Mouse (Mus musculus) lung, embryonic 15.5 days (tissue): ENCODE measurements around the gene Dlx4. TPM values are rescaled to one million over a fixed set of nuclear protein-coding genes. Genes with fewer than 3 reads are reported as not detected.
A peak's percentile ranks its signal among the peaks of the same experiment; 100 is the strongest.

Experiments used
- ATAC-seq: fragments of 200-750 bp; cut with Nextera tagmentation; 2 replicates; pipeline ENCODE4 v1.8.0; 2017; ENCODE audit warnings: moderate number of reproducible peaks, borderline replicate concordance; ENCODE audit not compliant: low FRiP score, low TSS enrichment; ENCODE audit errors: extremely low read depth
- H3K27ac ChIP-seq: fragments of 300-500 bp; sonication (generic); 2 replicates; pipeline ENCODE4 v1.5.1; 2015; ENCODE audit warnings: moderate library complexity, mild to moderate bottlenecking, inconsistent platforms
- H3K27me3 ChIP-seq: fragments of 300-500 bp; sonication (generic); 2 replicates; pipeline ENCODE4 v1.6.1; 2015; ENCODE audit warnings: inconsistent platforms
- H3K36me3 ChIP-seq: fragments of 300-500 bp; sonication (generic); 2 replicates; pipeline ENCODE4 v1.6.1; 2015; ENCODE audit warnings: inconsistent platforms
- H3K4me1 ChIP-seq: fragments of 300-500 bp; sonication (generic); 2 replicates; pipeline ENCODE4 v1.6.1; 2015; ENCODE audit warnings: inconsistent platforms
- H3K4me2 ChIP-seq: fragments of 300-500 bp; sonication (generic); 2 replicates; pipeline ENCODE4 v1.6.1; 2015; ENCODE audit warnings: inconsistent platforms, mild to moderate bottlenecking, moderate library complexity
- H3K4me3 ChIP-seq: fragments of 300-500 bp; sonication (generic); 2 replicates; pipeline ENCODE4 v1.5.1; 2015; ENCODE audit warnings: mild to moderate bottlenecking, inconsistent platforms
- H3K9ac ChIP-seq: fragments of 300-500 bp; sonication (generic); 2 replicates; pipeline ENCODE4 v1.6.1; 2015; ENCODE audit warnings: inconsistent platforms
- H3K9me3 ChIP-seq: fragments of 300-500 bp; sonication (generic); 2 replicates; pipeline ENCODE4 v1.6.1; 2016; ENCODE audit warnings: inconsistent platforms
- WGBS: fragments of 180-500 bp; shearing (Covaris S2); methylation state at CpG from one replicate; pipeline ENCODE4 v1.1.7; 2015; 5-methylcytosine and 5-hydroxymethylcytosine counted together
- polyA plus RNA-seq: library from polyadenylated mRNA; unstranded; fragments of >200 nt; fragmentation: Nextera tagmentation; extraction: Ambion mirVana; gene quantifications from 2 replicates; pipeline ENCODE4 v1.2.1, GENCODE M21; 2015

Dlx4 gene
- polyA plus RNA-seq, 1 experiment from 2014 or later, result 0.41 TPM

DNA sequence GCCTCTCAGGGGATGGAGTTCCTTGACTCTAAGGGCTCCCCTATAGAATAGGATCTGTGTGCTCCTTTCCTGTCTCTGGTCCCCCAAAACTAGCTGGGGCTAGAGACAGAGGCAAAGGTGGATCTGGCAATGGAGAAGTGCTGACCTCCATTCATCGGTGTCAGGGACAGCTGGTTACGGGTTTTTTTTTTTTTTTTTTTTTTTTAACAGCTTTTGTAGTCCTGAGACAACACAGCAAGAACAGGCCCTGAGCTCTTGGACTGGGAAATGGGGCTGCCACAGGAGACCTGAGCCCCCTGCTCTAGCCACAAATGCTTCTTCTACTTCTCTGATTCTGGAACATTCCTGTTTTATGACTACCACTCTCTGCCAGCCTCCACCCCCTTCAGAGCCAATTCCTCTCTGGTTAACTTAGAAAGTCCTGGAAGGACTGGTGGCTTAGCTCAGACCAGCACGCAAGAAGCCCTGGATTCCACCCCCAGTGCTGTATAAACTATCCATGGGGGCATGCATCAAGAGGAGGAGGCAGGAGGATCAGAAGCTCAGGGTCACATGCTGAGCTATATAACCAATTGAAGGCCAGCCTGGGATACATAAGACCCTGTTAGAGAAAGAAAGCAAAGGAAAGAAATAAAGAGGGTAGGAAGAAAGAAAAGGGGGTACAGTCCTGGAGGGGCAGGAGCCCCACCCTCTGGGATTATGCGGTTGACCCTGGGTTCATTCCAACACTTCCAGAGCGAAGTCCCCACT lies 47.5 kb downstream of the Dlx4 start:
- Histone ChIP-seq H3K36me3 (no peaks in the 10 kb centered on the region), H3K4me1 (peaks cover 61% of the 10 kb centered on the region), H3K9ac (no peak overlapping the region), H3K9me3 (no peaks in the 10 kb centered on the region), H3K27me3 (no peaks in the 10 kb centered on the region), H3K27ac (no peak overlapping the region), H3K4me3 (no peak overlapping the region), H3K4me2 (no peak overlapping the region)
- no peak for ATAC-seq
- 80% methylated on average over 5 of the region's 5 CpGs for WGBS

DNA sequence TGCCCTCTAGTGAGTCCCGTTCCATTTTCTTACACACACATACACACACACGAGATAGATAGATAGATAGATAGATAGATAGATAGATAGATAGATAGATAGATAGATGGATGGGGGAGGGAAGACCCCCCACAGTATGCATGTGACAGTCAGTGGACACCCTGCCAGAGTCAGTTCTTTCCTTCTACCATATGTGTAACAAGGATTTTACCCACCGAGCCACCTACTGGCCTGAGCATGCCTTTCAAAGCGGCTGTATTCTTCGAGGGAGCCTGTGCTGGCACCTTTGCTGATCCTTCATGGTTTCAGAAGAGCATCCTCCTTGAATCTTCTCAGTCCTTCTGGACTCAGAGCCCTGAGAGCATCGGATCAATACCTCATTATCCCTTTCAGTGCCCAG lies 48.2 kb downstream of the Dlx4 start:
- 58% methylated on average over 6 of the region's 6 CpGs for WGBS
- H3K27ac ChIP-seq, result 0 out of 2 replicates have a peak overlapping the region, but pooled peaks have one; percentile 78
- no peak overlapping the region for H3K4me3 ChIP-seq
- no peaks in the 10 kb centered on the region for H3K36me3 ChIP-seq
- no peaks in the 10 kb centered on the region for H3K9me3 ChIP-seq
- no peak for ATAC-seq
- no peak overlapping the region for H3K4me2 ChIP-seq
- H3K27me3 ChIP-seq, result no peaks in the 10 kb centered on the region
- no peak overlapping the region for H3K9ac ChIP-seq
- H3K4me1 ChIP-seq, result peaks cover 61% of the 10 kb centered on the region

DNA sequence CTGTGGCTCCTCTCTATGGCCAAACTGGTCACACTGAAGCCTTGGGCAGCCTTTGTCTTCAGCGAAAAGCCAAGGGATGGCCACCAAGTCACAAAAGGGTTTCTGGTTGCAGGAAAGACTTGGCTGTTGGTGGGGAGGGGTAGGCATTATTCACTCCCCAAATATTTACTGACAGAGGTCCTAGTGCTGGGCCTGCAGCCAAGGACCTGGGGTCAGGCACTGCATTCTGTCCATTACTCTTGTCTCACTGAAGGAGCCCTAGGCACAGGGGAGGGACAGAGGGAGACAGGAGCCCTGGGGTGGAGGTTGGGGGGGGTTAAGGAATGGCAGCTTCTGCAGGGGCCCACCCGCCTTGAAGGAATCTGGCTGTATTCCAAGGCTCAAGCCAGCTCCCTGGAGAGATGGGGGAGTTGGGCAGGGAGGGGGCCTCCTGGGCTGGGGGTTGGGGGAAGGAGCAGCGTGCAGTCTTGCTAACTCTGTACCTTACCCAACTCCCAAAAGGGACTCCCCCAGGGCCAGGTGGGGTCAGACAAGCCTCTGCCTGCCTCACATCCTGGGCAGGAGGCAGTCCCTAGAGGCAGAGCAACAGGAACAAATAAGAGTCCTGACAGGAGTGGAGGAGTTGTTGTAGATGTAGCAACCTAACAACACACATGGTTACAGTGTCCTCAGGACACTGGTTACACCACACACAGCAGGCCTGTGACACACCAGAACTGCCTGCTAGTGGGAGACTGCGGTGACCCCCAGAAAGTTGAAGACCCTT lies 49.3 kb downstream of the Dlx4 start:
- H3K9me3 ChIP-seq, result no peaks in the 10 kb centered on the region
- H3K36me3 ChIP-seq, result no peaks in the 10 kb centered on the region
- H3K9ac ChIP-seq, result no peak overlapping the region
- H3K27ac ChIP-seq, result peak overlapping the region; percentile 78
- peak overlapping the region; percentile 30; the same call in 1 of the 2 replicates for H3K4me2 ChIP-seq
- WGBS, result 3% methylated on average over 4 of the region's 4 CpGs
- ATAC-seq, result peak; percentile 85
- H3K4me3 ChIP-seq, result no peak overlapping the region
- peaks cover 53% of the 10 kb centered on the region for H3K4me1 ChIP-seq
- H3K27me3 ChIP-seq, result no peaks in the 10 kb centered on the region

DNA sequence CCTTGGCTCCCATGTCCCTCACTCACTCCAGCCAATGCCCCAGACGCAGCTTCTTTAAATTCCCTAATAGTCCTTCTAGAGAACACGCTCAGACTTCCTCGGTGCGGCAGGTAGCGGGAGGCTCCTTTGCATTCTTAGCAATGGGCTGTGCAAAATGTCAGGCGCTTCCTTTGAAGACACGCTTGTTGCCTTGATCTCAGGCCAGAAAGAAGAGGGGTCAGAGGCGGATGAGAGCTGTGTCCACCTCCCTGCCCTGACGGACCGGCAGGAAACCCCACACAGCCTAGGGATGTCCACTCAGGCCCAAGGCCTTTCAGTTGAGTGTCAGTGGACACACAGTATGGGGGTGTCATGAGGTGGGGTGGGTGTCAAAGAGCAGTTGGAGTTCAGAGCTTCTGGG lies 50.5 kb downstream of the Dlx4 start:
- no peaks in the 10 kb centered on the region for H3K27me3 ChIP-seq
- peaks cover 42% of the 10 kb centered on the region for H3K4me1 ChIP-seq
- H3K4me2 ChIP-seq, result no peak overlapping the region
- H3K9me3 ChIP-seq, result no peaks in the 10 kb centered on the region
- no peaks in the 10 kb centered on the region for H3K36me3 ChIP-seq
- no peak overlapping the region for H3K9ac ChIP-seq
- ATAC-seq, result no peak
- H3K27ac ChIP-seq, result peak overlapping the region; percentile 41; the same call in 1 of the 2 replicates
- H3K4me3 ChIP-seq, result no peak overlapping the region
- 52% methylated on average over 10 of the region's 10 CpGs for WGBS

DNA sequence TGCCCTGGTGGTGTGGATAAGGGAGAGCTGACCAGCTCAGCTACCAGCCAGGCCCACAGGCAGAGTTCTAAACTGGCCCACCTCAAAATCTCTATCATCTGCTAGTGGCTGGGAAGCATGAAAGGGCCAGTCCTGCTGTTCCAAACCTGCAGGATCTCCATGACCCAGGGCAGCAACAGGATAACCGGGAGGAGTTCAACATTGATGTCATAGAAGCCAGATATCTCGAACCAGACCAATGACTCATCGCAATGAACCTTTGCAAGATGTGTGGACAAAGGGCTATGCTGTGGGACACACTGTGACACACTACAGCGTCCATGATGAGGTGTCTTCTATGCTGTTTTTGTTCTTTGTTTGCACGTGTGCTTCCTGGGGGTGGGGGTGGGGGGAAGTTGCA lies 53.0 kb downstream of the Dlx4 start:
- Histone ChIP-seq H3K36me3 (no peaks in the 10 kb centered on the region), H3K4me3 (no peak overlapping the region), H3K27me3 (no peaks in the 10 kb centered on the region), H3K4me2 (no peak overlapping the region), H3K4me1 (peaks cover 45% of the 10 kb centered on the region), H3K27ac (no peak overlapping the region), H3K9ac (no peak overlapping the region), H3K9me3 (no peaks in the 10 kb centered on the region)
- 62% methylated on average over 5 of the region's 5 CpGs for WGBS
- ATAC-seq, result no peak

Other genes starting within 250 kb of the Dlx4 start
- gene Col1a1, start 210.0 kb downstream of the Dlx4 start, polyA plus RNA-seq, result 1,191 and 1,256 TPM in 2 replicates
- not detected in 2 replicates for gene Hils1, start 178.7 kb downstream of the Dlx4 start, polyA plus RNA-seq
- 0.69 and 0.96 TPM in 2 replicates for gene Sgca, start 169.9 kb downstream of the Dlx4 start, polyA plus RNA-seq
- gene Ppp1r9b, start 155.2 kb downstream of the Dlx4 start, polyA plus RNA-seq, result 8.8 and 9.3 TPM in 2 replicates
- gene Samd14, start 136.4 kb downstream of the Dlx4 start, polyA plus RNA-seq, result 17.1 and 17.4 TPM in 2 replicates
- 27.8 and 30.9 TPM in 2 replicates for gene Pdk2, start 104.9 kb downstream of the Dlx4 start, polyA plus RNA-seq
- 27.0 and 27.3 TPM in 2 replicates for gene Itga3, start 69.5 kb downstream of the Dlx4 start, polyA plus RNA-seq
- gene Dlx3, start 26.1 kb downstream of the Dlx4 start, polyA plus RNA-seq, result 0.23 and 0.50 TPM in 2 replicates
- gene Tac4, start 115.3 kb upstream of the Dlx4 start, polyA plus RNA-seq, result 0.16 TPM in 1 of 2 replicates, not detected in the other
- 78.0 and 80.1 TPM in 2 replicates for gene Kat7, start 164.0 kb upstream of the Dlx4 start, polyA plus RNA-seq
- gene Fam117a, start 190.8 kb upstream of the Dlx4 start, polyA plus RNA-seq, result 13.0 and 13.8 TPM in 2 replicates
- gene Slc35b1, start 238.4 kb upstream of the Dlx4 start, polyA plus RNA-seq, result 100 and 102 TPM in 2 replicates